Mouse (Mus musculus) right cerebral cortex, postnatal 4 days (tissue): Measurements from ENCODE around the gene Angptl6.
A peak's percentile ranks its signal among the peaks of the same experiment; 100 is the strongest.
"Not testable (repeated sequence)": the region's sequence is repeated elsewhere in the genome, so short reads cannot be mapped to it uniquely, and the experiment has no call there.

ENCODE experiments used
- DNase-seq: peaks from one replicate; pipeline ENCODE4 v3.0.0-alpha.2; 2022

Gene Angptl6

DNA sequence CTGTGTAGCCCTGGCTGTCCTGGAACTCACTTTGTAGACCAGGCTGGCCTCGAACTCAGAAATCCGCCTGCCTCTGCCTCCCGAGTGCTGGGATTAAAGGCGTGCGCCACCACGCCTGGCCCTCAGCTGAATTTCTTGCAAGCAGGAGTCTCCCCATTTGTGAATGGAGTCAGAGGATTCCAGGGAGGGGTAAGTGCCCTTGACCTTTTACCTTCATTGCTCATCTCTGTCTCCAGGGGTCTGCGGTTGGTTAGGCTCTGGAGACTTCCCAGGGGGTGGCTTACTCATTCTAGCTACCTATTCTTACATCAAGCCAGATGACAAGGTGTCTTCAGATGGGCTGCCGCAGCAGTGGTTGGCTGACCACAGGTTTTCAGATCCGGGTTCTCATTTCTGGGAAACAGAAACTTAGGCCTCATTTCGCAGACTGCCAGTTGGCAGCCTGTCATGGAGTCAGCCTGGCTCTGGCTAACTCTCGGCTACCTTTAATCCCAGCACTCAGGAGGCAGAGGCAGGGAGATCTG is 44.0 kb downstream of the Angptl6 start:
- DNase-seq = not testable (repeated sequence)

DNA sequence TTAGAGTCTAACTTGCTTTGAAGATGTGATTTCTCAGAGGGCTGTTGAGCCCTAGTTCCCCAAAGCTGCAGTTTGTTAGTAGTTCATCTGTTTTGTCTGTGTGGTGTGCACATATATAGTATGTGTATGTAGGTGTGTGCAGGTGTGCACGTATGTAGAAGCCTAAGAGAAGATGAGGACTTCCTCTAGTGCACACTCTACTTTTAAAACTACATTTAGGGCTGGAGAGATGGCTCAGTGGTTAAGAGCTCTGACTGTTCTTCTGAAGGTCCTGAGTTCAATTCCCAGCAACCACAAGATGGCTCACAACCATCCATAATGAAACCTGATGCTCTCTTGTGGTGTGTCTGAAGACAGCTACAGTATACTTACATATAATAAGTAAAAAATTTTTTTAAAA is 44.6 kb downstream of the Angptl6 start:
- DNase-seq = no peak

DNA sequence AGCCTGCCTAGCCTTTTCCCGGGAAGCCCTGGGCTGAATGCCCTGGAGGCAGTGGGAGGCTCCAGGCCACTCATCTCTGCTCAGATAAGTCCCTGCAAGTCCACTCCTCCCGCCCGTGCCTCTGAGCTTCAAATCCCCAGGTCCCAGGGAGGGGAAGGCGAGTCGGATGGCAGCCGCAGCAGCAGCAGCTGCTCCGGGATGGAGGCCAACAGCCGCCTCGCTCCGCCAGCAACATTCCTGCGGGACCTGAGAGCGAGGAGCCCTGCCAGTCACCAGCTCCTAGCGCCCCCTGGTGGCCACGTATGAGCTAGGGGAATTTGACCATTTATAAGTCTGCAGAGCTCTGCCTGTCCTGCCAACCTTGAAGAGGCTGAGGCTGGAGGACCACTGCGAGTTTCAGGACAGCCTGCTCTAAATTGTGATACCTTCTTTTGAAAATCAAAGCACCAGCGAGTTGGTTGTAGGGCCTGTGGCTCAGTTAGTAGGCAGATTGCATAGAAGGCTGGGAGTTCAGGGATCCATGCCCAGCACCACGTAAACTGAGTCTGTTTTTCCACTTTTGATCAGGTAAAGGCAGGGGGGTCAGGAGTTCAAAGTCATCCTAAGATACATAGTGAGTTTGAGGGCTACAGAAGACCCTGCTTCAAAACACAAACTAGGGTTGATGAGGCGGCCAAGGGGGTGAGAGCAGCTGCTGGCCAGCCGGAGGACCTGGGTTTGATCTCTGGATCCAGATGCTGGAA is 48.5 kb downstream of the Angptl6 start:
- peak; percentile 99 for DNase-seq

DNA sequence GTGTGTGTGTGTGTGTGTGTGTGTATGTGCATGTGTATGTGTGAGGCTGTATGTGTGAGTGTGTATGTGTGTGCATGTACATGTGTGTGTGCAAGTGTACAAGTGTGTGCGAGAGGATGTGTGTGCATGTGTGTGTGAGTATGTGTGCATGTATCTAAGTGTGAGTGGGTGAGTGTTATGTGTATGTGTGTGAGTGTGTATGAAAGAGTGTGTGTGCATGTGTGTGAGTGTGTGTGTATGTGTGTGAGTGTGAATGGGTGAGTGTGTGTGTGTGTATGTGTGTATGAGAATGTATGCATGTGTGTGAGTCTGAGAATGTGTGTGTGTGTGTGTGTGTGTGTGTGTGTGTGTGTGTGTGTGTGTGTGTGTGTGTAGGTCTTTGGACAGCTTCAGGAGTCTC is 51.4 kb downstream of the Angptl6 start:
- no peak for DNase-seq

GRCm38 (mm10) chr9:20825781-20826180 is 53.7 kb downstream of the Angptl6 start:
- DNase-seq = no peak
